ENCODE assay signal across 13 mouse cellular contexts in the genomic region with DNA sequence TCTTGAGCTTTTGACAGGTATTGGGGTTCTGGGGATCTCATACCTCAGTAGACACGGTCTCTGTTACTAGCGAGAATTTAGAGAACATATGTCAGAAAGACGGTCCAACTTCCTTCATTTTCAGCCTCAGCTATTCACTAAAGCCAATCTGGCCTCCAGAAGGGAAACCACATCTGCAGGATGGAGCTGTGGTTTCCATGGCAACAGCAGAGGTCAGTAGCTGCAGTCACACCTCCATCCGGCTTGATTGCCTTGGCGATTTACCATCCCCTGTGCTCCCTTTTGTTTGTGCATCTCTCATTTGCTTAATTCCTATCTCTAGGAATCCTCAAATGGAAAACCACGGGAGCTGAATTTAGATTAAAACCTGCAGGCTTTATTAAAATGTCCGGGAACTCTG. TPM values are rescaled to one million over a fixed set of nuclear protein-coding genes. Genes with fewer than 3 reads are reported as not detected.
DNase-seq lines count a peak whose midpoint lies in the region; ATAC-seq and TF ChIP-seq lines count a peak whose summit lies in the region.
"Had no signal": no experiment of that assay in that cellular context is flagged by ENCODE, and none has a peak within 500 bp of the region (broad histone marks: within the 10 kb centered on the region; RNA-seq: fewer than 3 reads in every experiment).

No protein-coding gene starts in this region.

- WGBS in embryonic facial prominence, embryonic 10.5 days, result 48% methylated on average over 7 of the region's 7 CpGs
- 18% methylated on average over 7 of the region's 7 CpGs for WGBS in hindbrain, embryonic 16.5 days
- WGBS in midbrain, postnatal 0 days, result 15% methylated on average over 7 of the region's 7 CpGs
- WGBS in stomach, postnatal 0 days, result 51% methylated on average over 7 of the region's 7 CpGs

- TF ChIP-seq CTCF in midbrain, postnatal 0 days (IDR thresholded peaks at IDR 0.05), result no peak
- TF ChIP-seq CTCF in stomach, postnatal 0 days (IDR thresholded peaks at IDR 0.05; ENCODE audit: low read depth), result no peak

- ATAC-seq in hindbrain, embryonic 16.5 days, result peak; percentile 78
- no peak for ATAC-seq in midbrain, postnatal 0 days (ENCODE audit: low FRiP score)
- no peak for ATAC-seq in stomach, postnatal 0 days (ENCODE audit: low FRiP score, low TSS enrichment)
- ATAC-seq: CD4-positive, CD25-positive, alpha-beta regulatory T cell, adult 4 months had no signal

- peaks cover 5% of the 10 kb centered on the region for H3K4me1 ChIP-seq in embryonic facial prominence, embryonic 10.5 days
- 0 out of 2 replicates have a peak, but pooled peaks cover 4% of the 10 kb centered on the region for H3K4me1 ChIP-seq in hindbrain, embryonic 16.5 days (ENCODE audit: control insufficient read depth, insufficient read depth, low read depth, low read length)
- H3K4me1 ChIP-seq in midbrain, postnatal 0 days (ENCODE audit: insufficient read depth, low read length), result peaks cover 3% of the 10 kb centered on the region; the same call in 1 of the 2 replicates
- H3K4me1 ChIP-seq in stomach, postnatal 0 days (replicated peaks; ENCODE audit: control insufficient read depth, insufficient read depth), result no peaks in the 10 kb centered on the region

- no peak overlapping the region for H3K4me2 ChIP-seq in hindbrain, embryonic 16.5 days (ENCODE audit: low read length)
- H3K4me2 ChIP-seq in midbrain, postnatal 0 days (ENCODE audit: low read depth, low read length, poor library complexity, severe bottlenecking), result no peak overlapping the region
- H3K4me2 ChIP-seq in stomach, postnatal 0 days (replicated peaks; ENCODE audit: low read depth), result no peak overlapping the region
- H3K4me2 ChIP-seq: limb, embryonic 12.5 days had no signal

- TF ChIP-seq EP300 in stomach, postnatal 0 days (optimal IDR thresholded peaks at IDR 0.05), result no peak

- no peak overlapping the region for H3K27ac ChIP-seq in embryonic facial prominence, embryonic 10.5 days (replicated peaks)
- H3K27ac ChIP-seq in hindbrain, embryonic 16.5 days (ENCODE audit: low read depth, low read length), result no peak overlapping the region
- 0 out of 2 replicates have a peak overlapping the region, but pooled peaks have one; percentile 3 for H3K27ac ChIP-seq in midbrain, postnatal 0 days (ENCODE audit: low read depth, low read length)
- H3K27ac ChIP-seq in stomach, postnatal 0 days (replicated peaks), result no peak overlapping the region
- H3K27ac ChIP-seq: limb, embryonic 12.5 days had no signal

- intact Hi-C loops in left cerebral cortex, postnatal 14 days (cut with DNase I), result no loop called here

- peak; percentile 50 for DNase-seq in MN1 (ENCODE audit: low spot score)
- DNase-seq in embryonic facial prominence, embryonic 10.5 days (ENCODE audit: low spot score), result peak; percentile 49
- peak; percentile 80 for DNase-seq in midbrain, postnatal 0 days (ENCODE audit: low spot score)
- DNase-seq in stomach, postnatal 0 days (ENCODE audit: low spot score), result no peak
- DNase-seq in spleen, postnatal 4 days (ENCODE audit: low spot score in 2 of 2), result no peak
- no peak for DNase-seq in left cerebral cortex, postnatal 14 days (ENCODE audit: low spot score in 2 of 2)
- no peak for DNase-seq in layer of hippocampus, postnatal 14 days (ENCODE audit: low spot score in 2 of 2)

- H3K9me3 ChIP-seq in embryonic facial prominence, embryonic 10.5 days, result no peaks in the 10 kb centered on the region
- no peaks in the 10 kb centered on the region for H3K9me3 ChIP-seq in hindbrain, embryonic 16.5 days (ENCODE audit: control insufficient read depth, low read length)
- no peaks in the 10 kb centered on the region for H3K9me3 ChIP-seq in midbrain, postnatal 0 days (ENCODE audit: low read length)
- no peaks in the 10 kb centered on the region for H3K9me3 ChIP-seq in stomach, postnatal 0 days (ENCODE audit: control insufficient read depth, low read length)
- H3K9me3 ChIP-seq: limb, embryonic 12.5 days had no signal

- H3K4me3 ChIP-seq in embryonic facial prominence, embryonic 10.5 days, result no peak overlapping the region
- no peak overlapping the region for H3K4me3 ChIP-seq in hindbrain, embryonic 16.5 days (ENCODE audit: low read length)
- no peak overlapping the region for H3K4me3 ChIP-seq in midbrain, postnatal 0 days (ENCODE audit: low read depth, low read length)
- H3K4me3 ChIP-seq in stomach, postnatal 0 days (ENCODE audit: low read depth, low read length), result no peak overlapping the region
- H3K4me3 ChIP-seq: erythroblast, embryonic 14.5 days; limb, embryonic 12.5 days had no signal

- no peak overlapping the region for H3K9ac ChIP-seq in hindbrain, embryonic 16.5 days (ENCODE audit: low read depth, low read length)
- no peak overlapping the region for H3K9ac ChIP-seq in midbrain, postnatal 0 days (replicated peaks; ENCODE audit: low read length, poor library complexity, severe bottlenecking)
- no peak overlapping the region for H3K9ac ChIP-seq in stomach, postnatal 0 days (ENCODE audit: low read length)
- H3K9ac ChIP-seq: limb, embryonic 12.5 days had no signal

- H3K36me3 ChIP-seq in embryonic facial prominence, embryonic 10.5 days (replicated peaks), result no peaks in the 10 kb centered on the region
- H3K36me3 ChIP-seq in hindbrain, embryonic 16.5 days (ENCODE audit: control insufficient read depth, insufficient read depth, low read length), result no peaks in the 10 kb centered on the region
- no peaks in the 10 kb centered on the region for H3K36me3 ChIP-seq in midbrain, postnatal 0 days (ENCODE audit: insufficient read depth, low read length)
- no peaks in the 10 kb centered on the region for H3K36me3 ChIP-seq in stomach, postnatal 0 days (ENCODE audit: control insufficient read depth, insufficient read depth, low read length)
- H3K36me3 ChIP-seq: limb, embryonic 12.5 days had no signal

- no peaks in the 10 kb centered on the region for H3K27me3 ChIP-seq in embryonic facial prominence, embryonic 10.5 days (replicated peaks; ENCODE audit: low read depth, poor library complexity, severe bottlenecking)
- no peaks in the 10 kb centered on the region for H3K27me3 ChIP-seq in hindbrain, embryonic 16.5 days (replicated peaks; ENCODE audit: control insufficient read depth, insufficient read depth, low read length)
- no peaks in the 10 kb centered on the region for H3K27me3 ChIP-seq in midbrain, postnatal 0 days (ENCODE audit: insufficient read depth, low read length)
- no peaks in the 10 kb centered on the region for H3K27me3 ChIP-seq in stomach, postnatal 0 days (ENCODE audit: control insufficient read depth, insufficient read depth, low read length)
- H3K27me3 ChIP-seq: limb, embryonic 12.5 days had no signal

RNA-seq across cellular contexts. Expression of a gene that starts 10.3 kb away (rescaled TPM):
- 0.14 and 0.27 TPM in 2 replicates for polyA plus RNA-seq in embryonic facial prominence, embryonic 10.5 days (2016; fragmentation: Nextera tagmentation; extraction: Ambion mirVana)
- polyA plus RNA-seq in hindbrain, embryonic 16.5 days (2015; fragmentation: Nextera tagmentation; extraction: Ambion mirVana), result 0.08 TPM in 1 of 2 replicates, not detected in the other
- not detected in 2 replicates for total RNA-seq in midbrain, postnatal 0 days (2014; rRNA removed)
- not detected in 2 replicates for polyA plus RNA-seq in midbrain, postnatal 0 days (2015; fragmentation: Nextera tagmentation; extraction: Ambion mirVana)
- 0.06 and 0.07 TPM in 2 replicates for polyA plus RNA-seq in stomach, postnatal 0 days (2015; fragmentation: Nextera tagmentation; extraction: Ambion mirVana)
- total RNA-seq in left cerebral cortex, postnatal 14 days (2021), result not detected
- not detected for total RNA-seq in layer of hippocampus, postnatal 14 days (2021)
- polyA plus RNA-seq: erythroblast, embryonic 14.5 days; heart, embryonic 14.5 days; stomach, embryonic 14.5 days had no signal

RNA-seq across cellular contexts. Expression of a gene that starts 48.1 kb away (rescaled TPM):
- 64.8 and 87.8 TPM in 2 replicates for polyA plus RNA-seq in embryonic facial prominence, embryonic 10.5 days (2016; fragmentation: Nextera tagmentation; extraction: Ambion mirVana)
- polyA plus RNA-seq in hindbrain, embryonic 16.5 days (2015; fragmentation: Nextera tagmentation; extraction: Ambion mirVana), result 125 and 127 TPM in 2 replicates
- 130 and 146 TPM in 2 replicates for total RNA-seq in midbrain, postnatal 0 days (2014; rRNA removed)
- polyA plus RNA-seq in midbrain, postnatal 0 days (2015; fragmentation: Nextera tagmentation; extraction: Ambion mirVana), result 123 and 124 TPM in 2 replicates
- polyA plus RNA-seq in stomach, postnatal 0 days (2015; fragmentation: Nextera tagmentation; extraction: Ambion mirVana), result 41.5 and 47.6 TPM in 2 replicates
- total RNA-seq in left cerebral cortex, postnatal 14 days (2021), result 100 to 1,000 TPM; 240 to 277 TPM
- 100 to 1,000 TPM; 235 to 237 TPM for total RNA-seq in layer of hippocampus, postnatal 14 days (2021)
- polyA plus RNA-seq: erythroblast, embryonic 14.5 days had no signal

Comparison
In these comparisons a context has a peak if more than half of its experiments do, and no peak if none do; other contexts are left out.
1. DNase-seq: peak in MN1 (single experiment), embryonic facial prominence, embryonic 10.5 days (single experiment) and midbrain, postnatal 0 days (single experiment); none in stomach, postnatal 0 days (single experiment), spleen, postnatal 4 days (0 of 2), left cerebral cortex, postnatal 14 days (0 of 2) and layer of hippocampus, postnatal 14 days (0 of 2).